Mouse (Mus musculus) B cell, adult 62 days (primary cell): Measurements from ENCODE around the gene S100a4. TPM values are rescaled to one million over a fixed set of nuclear protein-coding genes. Genes with fewer than 3 reads are reported as not detected.

Experiments used
- total RNA-seq: library from RNA; stranded (reverse); gene quantifications from 4 replicates; pipeline ENCODE4 v1.2.4, GENCODE M21; 2023

S100a4 gene
- 48.5 to 75.1 TPM (median 62.5 TPM) in 4 replicates for total RNA-seq

GRCm38 (mm10) chr3:90603623-90604022 is at the start of gene S100a4:
S100a4 (plus strand) TSS chr3:90603771.

DNA sequence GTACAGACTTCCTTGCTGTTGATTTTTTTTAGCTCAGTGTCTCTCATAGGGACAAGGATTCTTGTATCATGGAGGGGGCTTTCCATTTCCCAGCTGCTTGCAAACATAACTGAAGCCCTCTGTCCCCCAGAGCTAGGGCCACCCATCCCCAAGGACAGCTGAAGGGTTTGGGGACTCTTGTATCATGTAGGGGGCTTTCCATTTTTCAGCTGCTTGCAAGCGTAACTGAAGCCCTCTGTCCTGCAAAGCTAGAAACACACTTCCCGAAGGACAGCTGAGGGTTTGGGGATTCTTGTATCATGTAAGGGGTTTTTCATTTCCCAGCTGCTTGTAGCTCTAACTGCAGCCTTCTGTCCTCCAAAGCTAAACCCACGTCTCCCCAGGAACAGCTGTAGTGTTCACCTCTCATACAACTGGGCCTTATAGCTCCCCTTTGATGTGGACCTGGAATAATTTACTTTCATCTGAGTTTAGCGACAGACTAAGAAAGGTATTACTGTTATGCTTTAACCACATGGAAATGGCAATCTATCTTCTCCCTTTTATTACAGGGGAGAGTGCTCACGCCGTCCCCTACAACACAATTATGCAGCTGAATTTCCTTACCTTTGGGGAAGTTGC is 43.5 kb upstream of the S100a4 start, which contains the start of gene S100a3:
Gene S100a3 (plus strand): TSS at position 571 of the 621 bp plus-strand sequence.

DNA sequence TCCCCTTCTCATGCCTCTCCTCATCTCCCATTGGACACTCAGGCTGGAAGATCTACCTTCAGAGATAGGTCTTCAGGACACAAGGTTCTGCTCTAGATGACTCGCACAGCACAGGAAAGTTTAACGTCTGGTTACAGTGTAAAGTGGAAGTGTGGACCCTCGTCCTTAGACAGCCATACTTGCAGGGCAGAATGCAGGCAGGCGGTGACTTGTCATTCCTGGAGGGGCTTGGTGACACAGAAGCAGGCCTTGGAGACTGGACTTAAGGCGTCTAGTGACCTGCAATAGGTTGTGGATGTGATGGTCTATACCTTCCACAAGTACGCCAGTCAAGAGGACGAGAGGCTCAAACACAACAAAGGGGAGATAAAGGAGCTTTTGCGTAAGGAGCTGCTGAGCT is 13.6 kb upstream of the S100a4 start, which contains the start of gene S100a2:
Gene S100a2 (plus strand): TSS at position 301 of the 400 bp plus-strand sequence.

DNA sequence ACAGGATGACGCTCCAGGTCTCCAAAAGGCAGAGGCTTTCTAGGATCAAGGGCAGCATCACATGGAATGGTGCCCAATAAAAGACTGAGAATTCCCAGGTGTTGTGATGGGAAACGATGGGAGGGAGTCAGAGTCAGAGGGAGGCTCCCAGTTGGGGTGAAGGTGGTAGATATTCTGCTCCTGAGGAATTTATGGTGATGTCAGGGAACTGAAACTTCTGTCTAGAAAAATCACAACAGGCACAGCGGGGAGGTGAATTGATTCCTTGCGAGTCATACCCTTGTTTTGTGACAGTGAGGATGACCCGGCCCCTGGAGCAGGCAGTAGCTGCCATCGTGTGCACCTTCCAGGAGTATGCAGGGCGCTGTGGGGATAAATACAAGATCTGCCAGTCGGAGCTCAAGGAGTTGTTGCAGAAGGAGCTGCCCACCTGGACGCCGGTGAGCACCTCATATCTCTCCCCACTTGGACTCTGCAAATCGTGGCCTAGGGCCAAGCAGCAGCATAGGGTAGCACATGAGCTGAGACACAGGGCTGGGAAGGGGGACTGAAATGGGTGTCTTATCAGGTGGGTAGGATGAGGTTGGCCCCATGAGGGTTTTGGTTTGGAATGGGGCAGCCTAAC is 2.0 kb upstream of the S100a4 start, which contains the start of gene Gm42674:
Gene Gm42674 (plus strand): TSS at position 419 of the 625 bp plus-strand sequence.

GRCm38 (mm10) chr3:90608223-90608622 is 4.7 kb downstream of the S100a4 start, which contains the start of gene S100a5:
S100a5 (plus strand) TSS chr3:90608523.

DNA sequence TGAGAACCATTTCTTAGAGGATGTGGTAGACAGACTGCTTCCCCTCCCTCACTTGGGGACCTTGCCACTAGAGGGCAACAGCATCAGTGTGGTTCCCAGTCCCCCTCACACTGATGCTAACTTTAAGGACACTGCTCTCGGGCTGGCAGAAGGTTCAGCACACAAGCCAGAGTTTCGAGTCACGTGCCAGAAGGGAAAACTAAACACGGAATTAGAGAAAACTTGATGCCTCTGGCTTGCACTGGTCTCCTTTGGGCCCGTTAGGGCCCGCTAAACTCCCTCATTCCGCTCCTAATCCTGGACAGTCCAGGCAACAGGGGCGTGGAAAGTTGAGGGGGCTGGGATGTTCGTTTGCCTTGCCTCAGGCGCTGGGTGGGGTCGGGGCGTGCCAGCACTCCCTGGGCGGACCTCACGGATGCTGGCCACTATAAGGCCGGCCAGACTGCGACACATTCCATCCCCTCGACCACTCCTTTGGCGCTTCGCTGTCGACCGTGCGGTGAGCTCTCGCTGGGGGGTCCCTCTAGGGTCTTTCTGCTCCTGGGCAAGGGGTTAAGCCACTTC is 9.2 kb downstream of the S100a4 start, which contains the start of gene S100a6:
Gene S100a6 (plus strand): TSS at position 155 of the 564 bp plus-strand sequence.

GRCm38 (mm10) chr3:90653717-90654116 is 50.1 kb downstream of the S100a4 start, which contains the start of gene S100a7a:
S100a7a (plus strand) TSS chr3:90654017.

Other genes starting within 250 kb of the S100a4 start
- 0.91 to 1.4 TPM (median 1.1 TPM) in 4 replicates for gene Slc27a3, start 213.8 kb upstream of the S100a4 start, total RNA-seq
- 50.2 to 54.0 TPM (median 52.5 TPM) in 4 replicates for gene Ints3, start 170.1 kb upstream of the S100a4 start, total RNA-seq
- gene Npr1, start 137.9 kb upstream of the S100a4 start, total RNA-seq, result not detected in 4 replicates
- gene Ilf2, start 127.6 kb upstream of the S100a4 start, total RNA-seq, result 92.2 to 99.3 TPM (median 93.2 TPM) in 4 replicates
- 56.1 to 60.1 TPM (median 57.1 TPM) in 4 replicates for gene Snapin, start 112.7 kb upstream of the S100a4 start, total RNA-seq
- gene Chtop, start 94.3 kb upstream of the S100a4 start, total RNA-seq, result 193 to 200 TPM (median 196 TPM) in 4 replicates
- gene S100a1, start 89.4 kb upstream of the S100a4 start, total RNA-seq, result 0.95 to 1.3 TPM in 2 of 4 replicates, not detected in the others
- gene S100a13, start 89.3 kb upstream of the S100a4 start, total RNA-seq, result 14.6 to 23.9 TPM (median 17.6 TPM) in 4 replicates
- gene S100a14, start 76.9 kb upstream of the S100a4 start, total RNA-seq, result 0.44 TPM in 1 of 4 replicates, not detected in the others
- not detected in 4 replicates for gene S100a16, start 66.5 kb upstream of the S100a4 start, total RNA-seq
- gene S100a3, start 43.2 kb upstream of the S100a4 start, total RNA-seq, result 2.2 TPM in 1 of 4 replicates, not detected in the others
- not detected in 4 replicates for gene S100a2, start 13.5 kb upstream of the S100a4 start, total RNA-seq
- not detected in 4 replicates for gene Gm42674, start 1.9 kb upstream of the S100a4 start, total RNA-seq
- 3.9 to 4.7 TPM (median 4.0 TPM) in 3 of 4 replicates, not detected in the other for gene S100a5, start 4.8 kb downstream of the S100a4 start, total RNA-seq
- 71.2 to 102 TPM (median 82.5 TPM) in 4 replicates for gene S100a6, start 9.1 kb downstream of the S100a4 start, total RNA-seq
- gene S100a7a, start 50.2 kb downstream of the S100a4 start, total RNA-seq, result 0.46 TPM in 1 of 4 replicates, not detected in the others
- 5.7 to 11.2 TPM (median 8.4 TPM) in 4 replicates for gene S100a8, start 65.2 kb downstream of the S100a4 start, total RNA-seq
- 9.1 to 13.0 TPM (median 10.7 TPM) in 4 replicates for gene S100a9, start 92.0 kb downstream of the S100a4 start, total RNA-seq
- not detected in 4 replicates for gene Pglyrp4, start 123.1 kb downstream of the S100a4 start, total RNA-seq
- gene Gm5849, start 174.1 kb downstream of the S100a4 start, total RNA-seq, result not detected in 4 replicates